Mouse (Mus musculus): Measurements from ENCODE around the gene Rasgef1b. TPM values are rescaled to one million over a fixed set of nuclear protein-coding genes. Genes with fewer than 3 reads are reported as not detected.

The Rasgef1b gene
- polyA plus RNA-seq, 1 experiment, result 63.5 TPM

- Histone ChIP-seq H3K4me1 (ENCODE audit: control insufficient read depth, insufficient read depth, low read length) (peaks cover 3% of the 10 kb centered on the region), H3K27ac (ENCODE audit: insufficient read depth, low read length) (no peak overlapping the region), H3K4me3 (ENCODE audit: insufficient read depth, low read length) (no peak overlapping the region)
- no peak for TF ChIP-seq CTCF (IDR thresholded peaks at IDR 0.05; ENCODE audit: extremely low read depth, insufficient read depth, low read length)
- TF ChIP-seq POLR2A (IDR thresholded peaks at IDR 0.05; ENCODE audit: extremely low read depth, insufficient read depth, low read length), result no peak
Observed at GRCm38 (mm10) chr5:99478716-99479115, 250.1 kb downstream of the Rasgef1b start.

- Histone ChIP-seq H3K4me3 (ENCODE audit: insufficient read depth, low read length) (no peak overlapping the region), H3K27ac (ENCODE audit: insufficient read depth, low read length) (no peak overlapping the region), H3K4me1 (ENCODE audit: control insufficient read depth, insufficient read depth, low read length) (peaks cover 2% of the 10 kb centered on the region)
- no peak for TF ChIP-seq POLR2A (IDR thresholded peaks at IDR 0.05; ENCODE audit: extremely low read depth, insufficient read depth, low read length)
- TF ChIP-seq CTCF (IDR thresholded peaks at IDR 0.05; ENCODE audit: extremely low read depth, insufficient read depth, low read length), result no peak
Observed at GRCm38 (mm10) chr5:99477420-99477815, 251.4 kb downstream of the Rasgef1b start.

GRCm38 (mm10) chr5:99476640-99477419 lies 252.0 kb downstream of the Rasgef1b start:
- Histone ChIP-seq H3K4me1 (ENCODE audit: control insufficient read depth, insufficient read depth, low read length) (peaks cover 2% of the 10 kb centered on the region), H3K4me3 (ENCODE audit: insufficient read depth, low read length) (no peak overlapping the region), H3K27ac (ENCODE audit: insufficient read depth, low read length) (no peak overlapping the region)
- TF ChIP-seq CTCF (IDR thresholded peaks at IDR 0.05; ENCODE audit: extremely low read depth, insufficient read depth, low read length), result no peak
- no peak for TF ChIP-seq POLR2A (IDR thresholded peaks at IDR 0.05; ENCODE audit: extremely low read depth, insufficient read depth, low read length)

- no peak overlapping the region for H3K27ac ChIP-seq (ENCODE audit: insufficient read depth, low read length)
- H3K4me3 ChIP-seq (ENCODE audit: insufficient read depth, low read length), result no peak overlapping the region
- TF ChIP-seq CTCF (IDR thresholded peaks at IDR 0.05; ENCODE audit: extremely low read depth, insufficient read depth, low read length) (no peak), POLR2A (IDR thresholded peaks at IDR 0.05; ENCODE audit: extremely low read depth, insufficient read depth, low read length) (no peak)
- no peaks in the 10 kb centered on the region; the same call in none of the 2 replicates for H3K4me1 ChIP-seq (ENCODE audit: control insufficient read depth, insufficient read depth, low read length)
Observed at GRCm38 (mm10) chr5:99472607-99473335, 256.1 kb downstream of the Rasgef1b start.

- no peak for TF ChIP-seq POLR2A (IDR thresholded peaks at IDR 0.05; ENCODE audit: extremely low read depth, insufficient read depth, low read length)
- TF ChIP-seq CTCF (IDR thresholded peaks at IDR 0.05; ENCODE audit: extremely low read depth, insufficient read depth, low read length), result no peak
- Histone ChIP-seq H3K27ac (ENCODE audit: insufficient read depth, low read length) (no peak overlapping the region), H3K4me1 (ENCODE audit: control insufficient read depth, insufficient read depth, low read length) (no peaks in the 10 kb centered on the region), H3K4me3 (ENCODE audit: insufficient read depth, low read length) (no peak overlapping the region)
Observed at GRCm38 (mm10) chr5:99471790-99472189, 257.1 kb downstream of the Rasgef1b start.

- no peak for TF ChIP-seq CTCF (IDR thresholded peaks at IDR 0.05; ENCODE audit: extremely low read depth, insufficient read depth, low read length)
- no peak for TF ChIP-seq POLR2A (IDR thresholded peaks at IDR 0.05; ENCODE audit: extremely low read depth, insufficient read depth, low read length)
- no peaks in the 10 kb centered on the region for H3K4me1 ChIP-seq (ENCODE audit: control insufficient read depth, insufficient read depth, low read length)
- no peak overlapping the region for H3K4me3 ChIP-seq (ENCODE audit: insufficient read depth, low read length)
- H3K27ac ChIP-seq (ENCODE audit: insufficient read depth, low read length), result no peak overlapping the region
Observed at GRCm38 (mm10) chr5:99470613-99471012, 258.3 kb downstream of the Rasgef1b start.

- Histone ChIP-seq H3K4me1 (ENCODE audit: control insufficient read depth, insufficient read depth, low read length) (peaks cover 5% of the 10 kb centered on the region), H3K4me3 (ENCODE audit: insufficient read depth, low read length) (no peak overlapping the region), H3K27ac (ENCODE audit: insufficient read depth, low read length) (no peak overlapping the region)
- no peak for TF ChIP-seq POLR2A (IDR thresholded peaks at IDR 0.05; ENCODE audit: extremely low read depth, insufficient read depth, low read length)
- no peak for TF ChIP-seq CTCF (IDR thresholded peaks at IDR 0.05; ENCODE audit: extremely low read depth, insufficient read depth, low read length)
Observed at GRCm38 (mm10) chr5:99459007-99459406, 269.9 kb downstream of the Rasgef1b start.

GRCm38 (mm10) chr5:99457291-99457690 lies 271.6 kb downstream of the Rasgef1b start:
- TF ChIP-seq POLR2A (IDR thresholded peaks at IDR 0.05; ENCODE audit: extremely low read depth, insufficient read depth, low read length) (no peak), CTCF (IDR thresholded peaks at IDR 0.05; ENCODE audit: extremely low read depth, insufficient read depth, low read length) (no peak)
- Histone ChIP-seq H3K4me3 (ENCODE audit: insufficient read depth, low read length) (no peak overlapping the region), H3K27ac (ENCODE audit: insufficient read depth, low read length) (no peak overlapping the region), H3K4me1 (ENCODE audit: control insufficient read depth, insufficient read depth, low read length) (peaks cover 5% of the 10 kb centered on the region)

- TF ChIP-seq CTCF (IDR thresholded peaks at IDR 0.05; ENCODE audit: extremely low read depth, insufficient read depth, low read length) (no peak), POLR2A (IDR thresholded peaks at IDR 0.05; ENCODE audit: extremely low read depth, insufficient read depth, low read length) (no peak)
- H3K27ac ChIP-seq (ENCODE audit: insufficient read depth, low read length), result no peak overlapping the region
Observed at GRCm38 (mm10) chr5:99451939-99452338, 276.9 kb downstream of the Rasgef1b start.

GRCm38 (mm10) chr5:99451416-99451815 lies 277.4 kb downstream of the Rasgef1b start:
- TF ChIP-seq CTCF (IDR thresholded peaks at IDR 0.05; ENCODE audit: extremely low read depth, insufficient read depth, low read length) (no peak), POLR2A (IDR thresholded peaks at IDR 0.05; ENCODE audit: extremely low read depth, insufficient read depth, low read length) (no peak)
- Histone ChIP-seq H3K4me3 (ENCODE audit: insufficient read depth, low read length) (no peak overlapping the region), H3K4me1 (ENCODE audit: control insufficient read depth, insufficient read depth, low read length) (no peaks in the 10 kb centered on the region), H3K27ac (ENCODE audit: insufficient read depth, low read length) (no peak overlapping the region)

More at GRCm38 (mm10) chr5:99451939-99452338, 276.9 kb downstream of the Rasgef1b start:
- Histone ChIP-seq H3K4me1 (ENCODE audit: control insufficient read depth, insufficient read depth, low read length) (no peaks in the 10 kb centered on the region), H3K4me3 (ENCODE audit: insufficient read depth, low read length) (no peak overlapping the region)

Data from cortical plate, adult 2 months (tissue).